Mouse (Mus musculus): ENCODE results near the gene Ngfr. TPM values are rescaled to one million over a fixed set of nuclear protein-coding genes. Genes with fewer than 3 reads are reported as not detected.
A peak's percentile ranks its signal among the peaks of the same experiment; 100 is the strongest.

The Ngfr gene
- total and polyA plus RNA-seq, 3 experiments, result not detected

DNA sequence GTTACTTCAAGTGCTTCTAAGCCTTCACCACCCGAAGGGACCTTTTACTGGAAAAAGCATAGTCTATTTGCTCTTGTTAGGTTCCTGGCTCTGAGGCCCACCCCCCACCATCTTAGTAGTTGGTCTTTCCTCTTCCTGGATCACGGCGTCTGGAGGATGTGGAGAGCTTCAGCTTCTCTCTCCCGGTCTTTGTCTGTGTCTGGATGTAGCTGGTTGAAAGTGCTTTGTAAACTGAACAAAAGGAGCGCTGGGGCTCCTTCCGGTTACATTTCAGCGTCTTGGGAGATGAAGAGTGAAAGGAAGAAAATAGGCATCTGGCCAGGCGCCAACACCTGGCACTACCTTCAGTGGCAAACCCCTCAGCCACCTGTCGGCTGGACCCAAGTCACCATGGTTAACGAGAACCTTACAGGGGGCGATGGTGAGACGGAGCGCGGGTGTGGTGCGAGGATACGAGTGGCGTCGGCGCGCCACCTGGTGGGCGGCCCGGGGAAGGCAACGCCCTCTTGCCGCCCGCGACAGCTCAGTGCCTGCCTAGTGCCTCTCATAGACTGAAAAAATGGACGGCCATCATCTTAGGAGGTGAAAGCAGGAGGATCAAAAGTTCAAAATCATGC is 67.0 kb downstream of the Ngfr start:
- H3K4me3 ChIP-seq (ENCODE audit: control insufficient read depth in 1 of 2, insufficient read depth in 1 of 2, low read depth in 2 of 2, low read length in 2 of 2), result peak overlapping the region; percentile 30 to 40; a peak in 3 of 4 replicates
- H3K36me3 ChIP-seq (ENCODE audit: control insufficient read depth in 1 of 2, insufficient read depth in 2 of 2, low read length in 2 of 2), result no peaks in the 10 kb centered on the region
- H3K4me1 ChIP-seq (ENCODE audit: control insufficient read depth in 1 of 2, insufficient read depth in 2 of 2, low read length in 2 of 2), result 0 out of 4 replicates have a peak, but pooled peaks cover 0 to 5% of the 10 kb centered on the region in 2 experiments
- no peaks in the 10 kb centered on the region for H3K79me2 ChIP-seq (ENCODE audit: control insufficient read depth, insufficient read depth, low read length, poor library complexity)
- H3K27me3 ChIP-seq (ENCODE audit: control insufficient read depth in 1 of 2, insufficient read depth in 2 of 2, low read length in 2 of 2), result peaks cover 12 to 14% of the 10 kb centered on the region in 2 experiments
- peak; percentile 92 for DNase-seq (ENCODE audit: low read depth, low spot score)
- TF ChIP-seq POLR2AphosphoS2 (IDR thresholded peaks at IDR 0.05; ENCODE audit: low read length), result no peak
- peak; percentile 88 for TF ChIP-seq ZC3H11A (IDR thresholded peaks at IDR 0.05; ENCODE audit: low read depth, low read length)
- peak; percentile 33; the same call in 1 of the 2 replicates for TF ChIP-seq ZNF384 (IDR thresholded peaks at IDR 0.05; ENCODE audit: low read depth, low read length)
- TF ChIP-seq RCOR1 (IDR thresholded peaks at IDR 0.05; ENCODE audit: low read depth, low read length), result peak; percentile 26; the same call in 1 of the 2 replicates
- 0 out of 2 replicates have a peak, but pooled peaks have one; percentile 42 for TF ChIP-seq UBTF (IDR thresholded peaks at IDR 0.05; ENCODE audit: borderline replicate concordance, insufficient read depth, low read depth, low read length)
- no peak for TF ChIP-seq MAX (IDR thresholded peaks at IDR 0.05; ENCODE audit: low read length)
- TF ChIP-seq MAZ (IDR thresholded peaks at IDR 0.05; ENCODE audit: low read depth, low read length), result no peak; the same call in 1 of the 2 replicates
- peak in 2 of 3 experiments; percentile 93 to 100 for TF ChIP-seq CTCF (IDR thresholded peaks at IDR 0.05 in 2 of 3, conservative IDR thresholded peaks at IDR 0.05 in 1 of 3; ENCODE audit: control insufficient read depth in 1 of 3, insufficient read depth in 1 of 3, low read depth in 2 of 3, low read length in 3 of 3, poor library complexity in 1 of 3, severe bottlenecking in 1 of 3)
- no peak for TF ChIP-seq USF2 (IDR thresholded peaks at IDR 0.05; ENCODE audit: borderline replicate concordance in 1 of 2, insufficient read depth in 1 of 2, low read depth in 1 of 2, low read length in 2 of 2)
- peak; percentile 46; the same call in 1 of the 2 replicates for TF ChIP-seq HCFC1 (IDR thresholded peaks at IDR 0.05; ENCODE audit: low read depth, low read length)
- TF ChIP-seq SMC3 (IDR thresholded peaks at IDR 0.05; ENCODE audit: low read depth, low read length), result peak; percentile 99
- TF ChIP-seq TBP (IDR thresholded peaks at IDR 0.05; ENCODE audit: low read depth, low read length), result no peak
- TF ChIP-seq MYC (IDR thresholded peaks at IDR 0.05; ENCODE audit: low read depth, low read length), result no peak
- TF ChIP-seq RAD21 (IDR thresholded peaks at IDR 0.05; ENCODE audit: low read depth, low read length), result peak; percentile 90
- no peak for TF ChIP-seq CHD2 (IDR thresholded peaks at IDR 0.05; ENCODE audit: low read length)
- TF ChIP-seq EP300 (IDR thresholded peaks at IDR 0.05; ENCODE audit: low read depth in 1 of 2, low read length in 2 of 2), result peak in 1 of 2 experiments; percentile 46; a peak in 1 of 4 replicates
- TF ChIP-seq MXI1 (IDR thresholded peaks at IDR 0.05; ENCODE audit: low read depth, low read length), result peak; percentile 61; the same call in 1 of the 2 replicates
- TF ChIP-seq SIN3A (IDR thresholded peaks at IDR 0.05; ENCODE audit: low read length), result peak; percentile 62
- H3K27ac ChIP-seq (ENCODE audit: control insufficient read depth, low read depth, low read length), result no peak overlapping the region
- H3K9me3 ChIP-seq (replicated peaks; ENCODE audit: insufficient read depth, low read length), result no peaks in the 10 kb centered on the region
- peak overlapping the region; percentile 21 for H3K9ac ChIP-seq (ENCODE audit: control insufficient read depth, low read depth, low read length, poor library complexity, severe bottlenecking)

DNA sequence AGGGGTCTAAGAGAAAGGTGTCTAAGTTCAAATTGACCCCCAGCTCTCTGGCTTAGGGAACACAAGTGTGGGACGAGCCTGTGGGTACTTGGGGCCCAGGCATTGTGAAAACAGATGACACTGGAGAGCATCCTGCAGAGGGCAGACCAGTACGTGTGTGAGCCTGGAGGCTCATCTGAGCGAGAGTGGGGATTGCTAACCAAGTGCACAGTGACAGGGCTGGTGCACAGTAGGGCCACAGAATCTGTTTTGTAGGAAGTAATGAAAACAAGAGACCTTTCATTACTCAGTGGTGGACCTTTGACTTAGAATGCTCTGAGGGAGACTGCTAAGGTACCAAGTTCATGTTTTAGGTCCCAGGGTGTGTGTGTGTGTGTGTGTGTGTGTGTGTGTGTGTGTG is 67.5 kb downstream of the Ngfr start:
- DNase-seq (ENCODE audit: low read depth, low spot score), result peak; percentile 25
- Histone ChIP-seq H3K4me3 (ENCODE audit: control insufficient read depth in 1 of 2, insufficient read depth in 1 of 2, low read depth in 2 of 2, low read length in 2 of 2) (no peak overlapping the region), H3K36me3 (ENCODE audit: control insufficient read depth in 1 of 2, insufficient read depth in 2 of 2, low read length in 2 of 2) (no peaks in the 10 kb centered on the region), H3K27me3 (ENCODE audit: control insufficient read depth in 1 of 2, insufficient read depth in 2 of 2, low read length in 2 of 2) (peaks cover 8 to 9% of the 10 kb centered on the region in 2 experiments), H3K4me1 (ENCODE audit: control insufficient read depth in 1 of 2, insufficient read depth in 2 of 2, low read length in 2 of 2) (0 out of 4 replicates have a peak, but pooled peaks cover 0 to 5% of the 10 kb centered on the region in 2 experiments), H3K27ac (ENCODE audit: control insufficient read depth, low read depth, low read length) (no peak overlapping the region), H3K9me3 (replicated peaks; ENCODE audit: insufficient read depth, low read length) (no peaks in the 10 kb centered on the region), H3K9ac (ENCODE audit: control insufficient read depth, low read depth, low read length, poor library complexity, severe bottlenecking) (no peak overlapping the region), H3K79me2 (ENCODE audit: control insufficient read depth, insufficient read depth, low read length, poor library complexity) (no peaks in the 10 kb centered on the region)
- peak; percentile 82; the same call in 1 of the 2 replicates for TF ChIP-seq ZKSCAN1 (IDR thresholded peaks at IDR 0.05; ENCODE audit: low read depth, low read length)
- TF ChIP-seq TBP (IDR thresholded peaks at IDR 0.05; ENCODE audit: low read depth, low read length), result no peak
- peak in 2 of 3 experiments; percentile 21 to 22; a peak in 1 of 6 replicates for TF ChIP-seq CTCF (IDR thresholded peaks at IDR 0.05 in 2 of 3, conservative IDR thresholded peaks at IDR 0.05 in 1 of 3; ENCODE audit: control insufficient read depth in 1 of 3, insufficient read depth in 1 of 3, low read depth in 2 of 3, low read length in 3 of 3, poor library complexity in 1 of 3, severe bottlenecking in 1 of 3)
- TF ChIP-seq UBTF (IDR thresholded peaks at IDR 0.05; ENCODE audit: borderline replicate concordance, insufficient read depth, low read depth, low read length), result no peak
- no peak for TF ChIP-seq HCFC1 (IDR thresholded peaks at IDR 0.05; ENCODE audit: low read depth, low read length)
